Mouse (Mus musculus): ENCODE measurements around the gene Rnf149. TPM values are rescaled to one million over a fixed set of nuclear protein-coding genes. Genes with fewer than 3 reads are reported as not detected.

Rnf149 gene
- polyA plus RNA-seq, 1 experiment from 2014 or later: 22.0 TPM

GRCm38 (mm10) chr1:39504261-39504660 is 72.9 kb downstream of the Rnf149 start:
- Histone ChIP-seq H3K27me3 (ENCODE audit: control insufficient read depth, insufficient read depth, low read length) (no peaks in the 10 kb centered on the region), H3K27ac (ENCODE audit: low read depth, low read length) (no peak overlapping the region), H3K9me3 (ENCODE audit: control insufficient read depth, low read length) (no peaks in the 10 kb centered on the region), H3K36me3 (ENCODE audit: control insufficient read depth, insufficient read depth, low read length) (no peaks in the 10 kb centered on the region), H3K4me3 (ENCODE audit: low read depth, low read length) (no peak overlapping the region), H3K4me2 (no peak overlapping the region), H3K9ac (ENCODE audit: low read length) (no peak overlapping the region), H3K4me1 (ENCODE audit: control insufficient read depth, insufficient read depth, low read length) (no peaks in the 10 kb centered on the region)
- ATAC-seq (ENCODE audit: low FRiP score) (no peak), DNase-seq (ENCODE audit: low spot score, missing footprints) (no peak)
- WGBS: 15% methylated on average over 1 of the region's 1 CpGs

GRCm38 (mm10) chr1:39502817-39503633 is 74.2 kb downstream of the Rnf149 start:
- no peak overlapping the region for H3K27ac ChIP-seq (ENCODE audit: low read depth, low read length)
- H3K9me3 ChIP-seq (ENCODE audit: control insufficient read depth, low read length): no peaks in the 10 kb centered on the region
- H3K36me3 ChIP-seq (ENCODE audit: control insufficient read depth, insufficient read depth, low read length): no peaks in the 10 kb centered on the region
- ATAC-seq (ENCODE audit: low FRiP score) (no peak), DNase-seq (ENCODE audit: low spot score, missing footprints) (peak; percentile 80)
- H3K4me2 ChIP-seq: no peak overlapping the region
- H3K4me3 ChIP-seq (ENCODE audit: low read depth, low read length): no peak overlapping the region
- 86% methylated on average over 17 of the region's 17 CpGs for WGBS
- no peaks in the 10 kb centered on the region for H3K4me1 ChIP-seq (ENCODE audit: control insufficient read depth, insufficient read depth, low read length)
- no peaks in the 10 kb centered on the region for H3K27me3 ChIP-seq (ENCODE audit: control insufficient read depth, insufficient read depth, low read length)
- no peak overlapping the region for H3K9ac ChIP-seq (ENCODE audit: low read length)

Other genes starting within 250 kb of the Rnf149 start
- gene Rpl31, start 209.6 kb downstream of the Rnf149 start, polyA plus RNA-seq (2014; fragmentation: Nextera tagmentation; extraction: Ambion mirVana): 430 and 474 TPM in 2 replicates
- 4.6 and 5.4 TPM in 2 replicates for gene Tbc1d8, start 98.7 kb downstream of the Rnf149 start, polyA plus RNA-seq (2014; fragmentation: Nextera tagmentation; extraction: Ambion mirVana)
- 29.9 and 33.3 TPM in 2 replicates for gene Cnot11, start 42.4 kb downstream of the Rnf149 start, polyA plus RNA-seq (2014; fragmentation: Nextera tagmentation; extraction: Ambion mirVana)
- 0.41 and 0.82 TPM in 2 replicates for gene Creg2, start 74.1 kb upstream of the Rnf149 start, polyA plus RNA-seq (2014; fragmentation: Nextera tagmentation; extraction: Ambion mirVana)
- gene Rfx8, start 143.6 kb upstream of the Rnf149 start, polyA plus RNA-seq (2014; fragmentation: Nextera tagmentation; extraction: Ambion mirVana): 0.15 and 0.39 TPM in 2 replicates
- gene Gm3646, start 227.9 kb upstream of the Rnf149 start, polyA plus RNA-seq (2014; fragmentation: Nextera tagmentation; extraction: Ambion mirVana): not detected in 2 replicates